Mouse (Mus musculus) embryonic fibroblast, embryonic 13.5 days (primary cell): Measurements from ENCODE around the gene Tomm20l.

Experiments
- CTCF ChIP-seq: IDR thresholded peaks from 2 replicates; pipeline ENCODE4 v1.5.1; 2011; ENCODE audit warnings: mild to moderate bottlenecking, control low read depth, low read length, moderate library complexity, borderline replicate concordance; ENCODE audit not compliant: insufficient read depth
- POLR2A ChIP-seq: IDR thresholded peaks from 2 replicates; pipeline ENCODE4 v1.6.1; 2011; ENCODE audit warnings: low read depth, mild to moderate bottlenecking, control low read depth, low read length, moderate library complexity

DNA sequence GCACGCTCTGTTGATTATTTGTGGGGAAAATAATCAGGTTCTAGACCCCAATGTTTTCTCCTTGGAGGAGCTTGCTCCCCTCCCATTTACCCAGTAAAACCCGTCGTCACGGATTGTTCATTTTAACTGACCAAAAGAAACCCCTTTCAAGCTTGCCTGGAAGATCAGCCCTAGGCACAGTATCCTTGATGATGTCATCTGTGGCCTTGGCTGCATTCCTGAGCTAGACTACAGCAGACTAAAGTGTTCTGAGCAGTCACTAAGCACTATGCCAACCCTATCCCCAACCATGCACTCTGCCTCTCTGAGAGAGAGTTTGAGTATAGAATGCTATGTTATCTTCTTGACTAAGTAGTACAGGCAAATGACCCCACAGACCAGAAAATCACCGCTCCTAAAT lies 5.2 kb downstream of the Tomm20l start:
- TF ChIP-seq CTCF (no peak), POLR2A (no peak)
